Mouse (Mus musculus): ENCODE data around the gene Ttc30a2. TPM values are rescaled to one million over a fixed set of nuclear protein-coding genes. Genes with fewer than 3 reads are reported as not detected.
A peak's percentile ranks its signal among the peaks of the same experiment; 100 is the strongest.

Gene Ttc30a2
- polyA plus RNA-seq, 1 experiment from 2014 or later: 1.1 TPM

GRCm38 (mm10) chr2:75998692-75999091, 20.7 kb upstream of the Ttc30a2 start:
- peak; percentile 64; the same call in 1 of the 2 replicates for ATAC-seq
- Histone ChIP-seq H3K4me1 (ENCODE audit: control insufficient read depth, insufficient read depth, low read depth, low read length) (peaks cover 3% of the 10 kb centered on the region), H3K9ac (ENCODE audit: low read depth, low read length) (no peak overlapping the region), H3K36me3 (ENCODE audit: control insufficient read depth, insufficient read depth, low read length) (no peaks in the 10 kb centered on the region), H3K27ac (ENCODE audit: low read depth, low read length) (no peak overlapping the region), H3K4me2 (ENCODE audit: low read length) (no peak overlapping the region), H3K9me3 (ENCODE audit: control insufficient read depth, low read length) (no peaks in the 10 kb centered on the region), H3K27me3 (replicated peaks; ENCODE audit: control insufficient read depth, insufficient read depth, low read length) (no peaks in the 10 kb centered on the region), H3K4me3 (ENCODE audit: low read length) (no peak overlapping the region)
- 21% methylated on average over 8 of the region's 8 CpGs for WGBS

- no peaks in the 10 kb centered on the region for H3K9me3 ChIP-seq (ENCODE audit: control insufficient read depth, low read length)
- WGBS: 54% methylated on average over 12 of the region's 12 CpGs
- H3K4me3 ChIP-seq (ENCODE audit: low read length): no peak overlapping the region
- no peak overlapping the region for H3K4me2 ChIP-seq (ENCODE audit: low read length)
- H3K36me3 ChIP-seq (ENCODE audit: control insufficient read depth, insufficient read depth, low read length): no peaks in the 10 kb centered on the region
- H3K27me3 ChIP-seq (replicated peaks; ENCODE audit: control insufficient read depth, insufficient read depth, low read length): no peaks in the 10 kb centered on the region
- H3K4me1 ChIP-seq (ENCODE audit: control insufficient read depth, insufficient read depth, low read depth, low read length): peaks cover 3% of the 10 kb centered on the region
- no peak overlapping the region for H3K27ac ChIP-seq (ENCODE audit: low read depth, low read length)
- no peak overlapping the region for H3K9ac ChIP-seq (ENCODE audit: low read depth, low read length)
- ATAC-seq: no peak
Observed at GRCm38 (mm10) chr2:75997726-75998125, 19.8 kb upstream of the Ttc30a2 start.

GRCm38 (mm10) chr2:75994841-75995240, 16.9 kb upstream of the Ttc30a2 start:
- no peaks in the 10 kb centered on the region for H3K36me3 ChIP-seq (ENCODE audit: control insufficient read depth, insufficient read depth, low read length)
- H3K27me3 ChIP-seq (replicated peaks; ENCODE audit: control insufficient read depth, insufficient read depth, low read length): no peaks in the 10 kb centered on the region
- peaks cover 3% of the 10 kb centered on the region for H3K4me1 ChIP-seq (ENCODE audit: control insufficient read depth, insufficient read depth, low read depth, low read length)
- no peak overlapping the region for H3K27ac ChIP-seq (ENCODE audit: low read depth, low read length)
- H3K4me3 ChIP-seq (ENCODE audit: low read length): no peak overlapping the region
- no peak overlapping the region for H3K4me2 ChIP-seq (ENCODE audit: low read length)
- no peak for ATAC-seq
- H3K9me3 ChIP-seq (ENCODE audit: control insufficient read depth, low read length): no peaks in the 10 kb centered on the region
- H3K9ac ChIP-seq (ENCODE audit: low read depth, low read length): no peak overlapping the region
- 96% methylated on average over 11 of the region's 11 CpGs for WGBS

- ATAC-seq: no peak
- Histone ChIP-seq H3K27ac (ENCODE audit: low read depth, low read length) (0 out of 2 replicates have a peak overlapping the region, but pooled peaks have one; percentile 25), H3K4me1 (ENCODE audit: control insufficient read depth, insufficient read depth, low read depth, low read length) (peaks cover 10% of the 10 kb centered on the region)
Observed at GRCm38 (mm10) chr2:75991581-75992205, 13.7 kb upstream of the Ttc30a2 start.

GRCm38 (mm10) chr2:75990885-75991539, 13.0 kb upstream of the Ttc30a2 start:
- no peaks in the 10 kb centered on the region for H3K9me3 ChIP-seq (ENCODE audit: control insufficient read depth, low read length)
- 53% methylated on average over 13 of the region's 13 CpGs for WGBS

More at GRCm38 (mm10) chr2:75991581-75992205, 13.7 kb upstream of the Ttc30a2 start:
- Histone ChIP-seq H3K9ac (ENCODE audit: low read depth, low read length) (no peak overlapping the region), H3K4me2 (ENCODE audit: low read length) (no peak overlapping the region), H3K27me3 (replicated peaks; ENCODE audit: control insufficient read depth, insufficient read depth, low read length) (no peaks in the 10 kb centered on the region), H3K4me3 (ENCODE audit: low read length) (no peak overlapping the region), H3K9me3 (ENCODE audit: control insufficient read depth, low read length) (no peaks in the 10 kb centered on the region), H3K36me3 (ENCODE audit: control insufficient read depth, insufficient read depth, low read length) (no peaks in the 10 kb centered on the region)
- WGBS: 52% methylated on average over 6 of the region's 6 CpGs

GRCm38 (mm10) chr2:75989694-75990093, 11.7 kb upstream of the Ttc30a2 start:
- H3K4me2 ChIP-seq (ENCODE audit: low read length): no peak overlapping the region
- no peaks in the 10 kb centered on the region for H3K9me3 ChIP-seq (ENCODE audit: control insufficient read depth, low read length)
- H3K4me3 ChIP-seq (ENCODE audit: low read length): no peak overlapping the region
- H3K4me1 ChIP-seq (ENCODE audit: control insufficient read depth, insufficient read depth, low read depth, low read length): peaks cover 10% of the 10 kb centered on the region
- no peak for ATAC-seq
- H3K27me3 ChIP-seq (replicated peaks; ENCODE audit: control insufficient read depth, insufficient read depth, low read length): no peaks in the 10 kb centered on the region
- H3K9ac ChIP-seq (ENCODE audit: low read depth, low read length): no peak overlapping the region
- 60% methylated on average over 4 of the region's 4 CpGs for WGBS
- H3K27ac ChIP-seq (ENCODE audit: low read depth, low read length): peak overlapping the region; percentile 89; the same call in 1 of the 2 replicates
- no peaks in the 10 kb centered on the region for H3K36me3 ChIP-seq (ENCODE audit: control insufficient read depth, insufficient read depth, low read length)

More at GRCm38 (mm10) chr2:75990885-75991539, 13.0 kb upstream of the Ttc30a2 start:
- ATAC-seq: no peak
- Histone ChIP-seq H3K4me1 (ENCODE audit: control insufficient read depth, insufficient read depth, low read depth, low read length) (peaks cover 10% of the 10 kb centered on the region), H3K4me3 (ENCODE audit: low read length) (no peak overlapping the region), H3K27ac (ENCODE audit: low read depth, low read length) (no peak overlapping the region), H3K4me2 (ENCODE audit: low read length) (no peak overlapping the region), H3K9ac (ENCODE audit: low read depth, low read length) (no peak overlapping the region), H3K27me3 (replicated peaks; ENCODE audit: control insufficient read depth, insufficient read depth, low read length) (no peaks in the 10 kb centered on the region), H3K36me3 (ENCODE audit: control insufficient read depth, insufficient read depth, low read length) (no peaks in the 10 kb centered on the region)

- H3K9me3 ChIP-seq (ENCODE audit: control insufficient read depth, low read length): no peaks in the 10 kb centered on the region
- H3K4me2 ChIP-seq (ENCODE audit: low read length): peak overlapping the region; percentile 40
- 26% methylated on average over 7 of the region's 7 CpGs for WGBS
- H3K27ac ChIP-seq (ENCODE audit: low read depth, low read length): peak overlapping the region; percentile 89
- peak overlapping the region; percentile 42; the same call in 1 of the 2 replicates for H3K9ac ChIP-seq (ENCODE audit: low read depth, low read length)
- H3K27me3 ChIP-seq (replicated peaks; ENCODE audit: control insufficient read depth, insufficient read depth, low read length): no peaks in the 10 kb centered on the region
- no peak overlapping the region for H3K4me3 ChIP-seq (ENCODE audit: low read length)
- H3K36me3 ChIP-seq (ENCODE audit: control insufficient read depth, insufficient read depth, low read length): no peaks in the 10 kb centered on the region
- peaks cover 10% of the 10 kb centered on the region for H3K4me1 ChIP-seq (ENCODE audit: control insufficient read depth, insufficient read depth, low read depth, low read length)
- peak; percentile 79 for ATAC-seq
Observed at GRCm38 (mm10) chr2:75988779-75989363, 10.9 kb upstream of the Ttc30a2 start.

GRCm38 (mm10) chr2:75988378-75988777, 10.4 kb upstream of the Ttc30a2 start:
- Histone ChIP-seq H3K4me2 (ENCODE audit: low read length) (peak overlapping the region; percentile 40), H3K27me3 (replicated peaks; ENCODE audit: control insufficient read depth, insufficient read depth, low read length) (no peaks in the 10 kb centered on the region), H3K27ac (ENCODE audit: low read depth, low read length) (peak overlapping the region; percentile 89), H3K9me3 (ENCODE audit: control insufficient read depth, low read length) (no peaks in the 10 kb centered on the region), H3K36me3 (ENCODE audit: control insufficient read depth, insufficient read depth, low read length) (no peaks in the 10 kb centered on the region), H3K4me3 (ENCODE audit: low read length) (no peak overlapping the region), H3K4me1 (ENCODE audit: control insufficient read depth, insufficient read depth, low read depth, low read length) (peaks cover 10% of the 10 kb centered on the region), H3K9ac (ENCODE audit: low read depth, low read length) (peak overlapping the region; percentile 42; the same call in 1 of the 2 replicates)
- peak; percentile 55 for ATAC-seq
- 9% methylated on average over 4 of the region's 4 CpGs for WGBS

- 60% methylated on average over 9 of the region's 9 CpGs for WGBS
- no peak overlapping the region for H3K4me3 ChIP-seq (ENCODE audit: low read length)
- ATAC-seq: no peak
- no peaks in the 10 kb centered on the region for H3K27me3 ChIP-seq (replicated peaks; ENCODE audit: control insufficient read depth, insufficient read depth, low read length)
- H3K27ac ChIP-seq (ENCODE audit: low read depth, low read length): peak overlapping the region; percentile 89
- H3K36me3 ChIP-seq (ENCODE audit: control insufficient read depth, insufficient read depth, low read length): no peaks in the 10 kb centered on the region; the same call in 1 of the 2 replicates
- no peak overlapping the region for H3K9ac ChIP-seq (ENCODE audit: low read depth, low read length)
- peaks cover 10% of the 10 kb centered on the region for H3K4me1 ChIP-seq (ENCODE audit: control insufficient read depth, insufficient read depth, low read depth, low read length)
- H3K9me3 ChIP-seq (ENCODE audit: control insufficient read depth, low read length): no peaks in the 10 kb centered on the region
- H3K4me2 ChIP-seq (ENCODE audit: low read length): no peak overlapping the region
Observed at GRCm38 (mm10) chr2:75987739-75988138, 9.8 kb upstream of the Ttc30a2 start.

Measured in hindbrain, embryonic 16.5 days (tissue).